Mouse (Mus musculus) liver, embryonic 14.5 days (tissue): ENCODE data around the gene Diras2.

Source experiments
- CTCF ChIP-seq: IDR thresholded peaks from 2 replicates; pipeline ENCODE4 v1.5.1; 2016; ENCODE audit warnings: antibody characterized with exemption, low read depth, control low read depth
- EP300 ChIP-seq: IDR thresholded peaks from 2 replicates; pipeline ENCODE4 v1.6.1; 2016; ENCODE audit warnings: antibody characterized with exemption, low read depth

- no peak for TF ChIP-seq CTCF
- no peak for TF ChIP-seq EP300
These were observed 14.5 kb downstream of the Diras2 start for GRCm38 (mm10) chr13:52516561-52516960.
